Mouse (Mus musculus): ENCODE measurements at regions not wholly inside any gene's neighbourhood (a gene's known extent, or its start where the extent isn't known, plus 50 kb on each side); places are given as distances from the start of the nearest gene placed in this dataset.

DNA sequence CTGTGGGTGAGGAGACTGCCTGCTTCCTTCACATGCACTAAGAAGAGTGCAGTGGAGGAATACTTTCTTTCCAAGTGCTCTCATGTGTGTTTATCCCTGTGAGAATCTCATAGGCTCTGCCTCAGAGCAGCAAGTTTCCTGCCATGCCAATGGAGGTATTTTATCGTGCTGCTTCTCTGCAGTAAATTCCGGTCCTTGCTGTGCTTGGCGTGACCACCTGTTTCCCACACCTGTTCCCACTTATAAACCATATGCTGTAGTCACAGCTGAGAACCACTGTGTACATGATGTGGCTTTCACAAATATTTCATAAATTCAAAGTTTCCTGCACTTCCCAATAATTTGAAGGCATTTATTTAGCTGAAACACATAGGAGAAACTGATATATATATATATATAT, 634.0 kb downstream of the Stim2 start:
- Histone ChIP-seq H3K4me1 (replicated peaks; ENCODE audit: insufficient read depth, low read length) (no peaks in the 10 kb centered on the region), H3K36me3 (ENCODE audit: insufficient read depth, low read length) (no peaks in the 10 kb centered on the region)
- 84% methylated on average over 3 of the region's 3 CpGs for WGBS

More for the DNA sequence above, 634.0 kb downstream of the Stim2 start:
- Histone ChIP-seq H3K4me3 (replicated peaks; ENCODE audit: low read depth, low read length) (no peak overlapping the region), H3K27ac (no peak overlapping the region), H3K4me2 (ENCODE audit: low read length) (no peak overlapping the region), H3K9ac (ENCODE audit: low read depth, low read length) (no peak overlapping the region), H3K9me3 (replicated peaks; ENCODE audit: low read length) (no peaks in the 10 kb centered on the region), H3K27me3 (ENCODE audit: insufficient read depth, low read length) (no peaks in the 10 kb centered on the region)
- DNase-seq (ENCODE audit: low spot score) = no peak
- TF ChIP-seq CTCF (IDR thresholded peaks at IDR 0.05; ENCODE audit: low read depth) = no peak
- ATAC-seq (replicated peaks; ENCODE audit: low FRiP score, low read depth) = no peak

Measured in kidney, postnatal 0 days (tissue).